Mouse (Mus musculus) stomach, postnatal 0 days (tissue): ENCODE measurements around the gene Sulf2. TPM values are rescaled to one million over a fixed set of nuclear protein-coding genes. Genes with fewer than 3 reads are reported as not detected.
A peak's percentile ranks its signal among the peaks of the same experiment; 100 is the strongest.
"Not testable (repeated sequence)": the region's sequence is repeated elsewhere in the genome, so short reads cannot be mapped to it uniquely, and the experiment has no call there.

Experiments used
- ATAC-seq: fragments of 200-750 bp; cut with Nextera tagmentation; 2 replicates; pipeline ENCODE4 v1.8.0; 2017; ENCODE audit not compliant: low FRiP score, low TSS enrichment
- DNase-seq: peaks from one replicate; pipeline ENCODE4 v3.0.0-alpha.2; 2016; ENCODE audit warnings: low spot score
- H3K27ac ChIP-seq: fragments of 300-500 bp; sonication (generic); replicated peaks from 2 replicates; pipeline ENCODE4 v1.5.1; 2014; ENCODE audit warnings: mild to moderate bottlenecking, control low read depth
- H3K27me3 ChIP-seq: fragments of 300-500 bp; sonication (generic); 2 replicates; pipeline ENCODE4 v1.6.1; 2014; ENCODE audit warnings: low read length; ENCODE audit not compliant: control insufficient read depth, insufficient read depth
- H3K36me3 ChIP-seq: fragments of 300-500 bp; sonication (generic); 2 replicates; pipeline ENCODE4 v1.6.1; 2014; ENCODE audit warnings: low read length, mixed read lengths; ENCODE audit not compliant: control insufficient read depth, insufficient read depth
- H3K4me1 ChIP-seq: fragments of 300-500 bp; sonication (generic); replicated peaks from 2 replicates; pipeline ENCODE4 v1.6.1; 2014; ENCODE audit warnings: antibody characterized with exemption; ENCODE audit not compliant: control insufficient read depth, insufficient read depth
- H3K4me2 ChIP-seq: fragments of 300-500 bp; sonication (generic); replicated peaks from 2 replicates; pipeline ENCODE4 v1.6.1; 2014; ENCODE audit warnings: low read depth, mild to moderate bottlenecking, control low read depth, moderate library complexity
- H3K4me3 ChIP-seq: fragments of 300-500 bp; sonication (generic); 2 replicates; pipeline ENCODE4 v1.5.1; 2014; ENCODE audit warnings: low read depth, low read length, control low read depth
- H3K9ac ChIP-seq: fragments of 300-500 bp; sonication (generic); 2 replicates; pipeline ENCODE4 v1.6.1; 2014; ENCODE audit warnings: mild to moderate bottlenecking, low read length, control low read depth, mixed read lengths
- H3K9me3 ChIP-seq: fragments of 300-500 bp; sonication (generic); 2 replicates; pipeline ENCODE4 v1.6.1; 2016; ENCODE audit warnings: low read length; ENCODE audit not compliant: control insufficient read depth
- CTCF ChIP-seq: IDR thresholded peaks from 2 replicates; pipeline ENCODE4 v1.5.1; 2016; ENCODE audit warnings: antibody characterized with exemption, low read depth, mild to moderate bottlenecking, moderate library complexity
- EP300 ChIP-seq: optimal IDR thresholded peaks from 2 replicates; pipeline ENCODE3; 2016; ENCODE audit warnings: antibody characterized with exemption
- WGBS: fragments of 180-500 bp; shearing (Covaris S2); extraction: QIAGEN DNeasy Blood & Tissue Kit; methylation state at CpG from one replicate; pipeline ENCODE4 v1.1.7; 2014; 5-methylcytosine and 5-hydroxymethylcytosine counted together
- polyA plus RNA-seq: library from polyadenylated mRNA; unstranded; fragments of >200 nt; fragmentation: Nextera tagmentation; extraction: Ambion mirVana; gene quantifications from 2 replicates; pipeline ENCODE4 v1.2.1, GENCODE M21; 2015

Sulf2 gene
- polyA plus RNA-seq, 1 experiment from 2014 or later, result 49.1 TPM

GRCm38 (mm10) chr2:166195041-166195440 is 39.6 kb upstream of the Sulf2 start:
- DNase-seq (no peak), ATAC-seq (no peak)
- WGBS, result 82% methylated on average over 6 of the region's 6 CpGs
- Histone ChIP-seq H3K4me1 (no peaks in the 10 kb centered on the region), H3K9me3 (no peaks in the 10 kb centered on the region), H3K9ac (no peak overlapping the region), H3K36me3 (no peaks in the 10 kb centered on the region), H3K27me3 (no peaks in the 10 kb centered on the region), H3K4me2 (no peak overlapping the region), H3K27ac (no peak overlapping the region), H3K4me3 (no peak overlapping the region)
- no peak for TF ChIP-seq CTCF
- TF ChIP-seq EP300, result no peak

GRCm38 (mm10) chr2:166194112-166194758 is 38.8 kb upstream of the Sulf2 start:
- no peak overlapping the region for H3K9ac ChIP-seq
- WGBS, result 69% methylated on average over 16 of the region's 16 CpGs
- no peaks in the 10 kb centered on the region for H3K9me3 ChIP-seq
- no peak for DNase-seq
- H3K4me3 ChIP-seq, result no peak overlapping the region
- H3K36me3 ChIP-seq, result no peaks in the 10 kb centered on the region
- no peak overlapping the region for H3K27ac ChIP-seq
- H3K27me3 ChIP-seq, result no peaks in the 10 kb centered on the region
- no peaks in the 10 kb centered on the region for H3K4me1 ChIP-seq
- H3K4me2 ChIP-seq, result no peak overlapping the region
- no peak for ATAC-seq
- TF ChIP-seq CTCF (no peak), EP300 (no peak)

GRCm38 (mm10) chr2:166193509-166193908 is 38.0 kb upstream of the Sulf2 start:
- no peak overlapping the region for H3K4me2 ChIP-seq
- no peaks in the 10 kb centered on the region for H3K36me3 ChIP-seq
- no peaks in the 10 kb centered on the region for H3K9me3 ChIP-seq
- H3K27me3 ChIP-seq, result no peaks in the 10 kb centered on the region
- no peak overlapping the region for H3K4me3 ChIP-seq
- TF ChIP-seq EP300 (no peak), CTCF (peak; percentile 33)
- no peak overlapping the region for H3K27ac ChIP-seq
- 90% methylated on average over 3 of the region's 3 CpGs for WGBS
- no peaks in the 10 kb centered on the region for H3K4me1 ChIP-seq
- H3K9ac ChIP-seq, result no peak overlapping the region
- ATAC-seq (no peak), DNase-seq (no peak)

GRCm38 (mm10) chr2:166190816-166191215 is 35.4 kb upstream of the Sulf2 start:
- H3K27me3 ChIP-seq, result no peaks in the 10 kb centered on the region
- H3K4me3 ChIP-seq, result no peak overlapping the region
- 72% methylated on average over 8 of the region's 8 CpGs for WGBS

GRCm38 (mm10) chr2:166189191-166189590 is 33.7 kb upstream of the Sulf2 start:
- Histone ChIP-seq H3K4me1 (no peaks in the 10 kb centered on the region), H3K9ac (no peak overlapping the region), H3K9me3 (no peaks in the 10 kb centered on the region), H3K4me2 (no peak overlapping the region), H3K27me3 (no peaks in the 10 kb centered on the region), H3K4me3 (no peak overlapping the region), H3K36me3 (no peaks in the 10 kb centered on the region), H3K27ac (no peak overlapping the region)
- 95% methylated on average over 11 of the region's 11 CpGs for WGBS
- TF ChIP-seq EP300 (no peak), CTCF (no peak)
- ATAC-seq (no peak), DNase-seq (no peak)

More at GRCm38 (mm10) chr2:166190816-166191215, 35.4 kb upstream of the Sulf2 start:
- H3K4me1 ChIP-seq, result no peaks in the 10 kb centered on the region
- TF ChIP-seq EP300, result no peak
- no peak for TF ChIP-seq CTCF
- no peak overlapping the region for H3K27ac ChIP-seq
- ATAC-seq, result no peak
- no peak overlapping the region for H3K4me2 ChIP-seq
- no peak for DNase-seq
- H3K36me3 ChIP-seq, result no peaks in the 10 kb centered on the region
- H3K9ac ChIP-seq, result no peak overlapping the region
- H3K9me3 ChIP-seq, result no peaks in the 10 kb centered on the region

GRCm38 (mm10) chr2:166187874-166188453 is 32.5 kb upstream of the Sulf2 start:
- not testable (repeated sequence) for ATAC-seq, DNase-seq, H3K36me3 ChIP-seq, H3K4me2 ChIP-seq, H3K9ac ChIP-seq, H3K4me1 ChIP-seq, H3K9me3 ChIP-seq, H3K4me3 ChIP-seq, H3K27me3 ChIP-seq, H3K27ac ChIP-seq
- WGBS, result 63% methylated on average over 8 of the region's 11 CpGs

- H3K27me3 ChIP-seq, H3K36me3 ChIP-seq, H3K4me2 ChIP-seq, H3K4me3 ChIP-seq, H3K9ac ChIP-seq, DNase-seq, H3K9me3 ChIP-seq, H3K4me1 ChIP-seq, ATAC-seq: not testable (repeated sequence)
- 25% methylated on average over 8 of the region's 8 CpGs for WGBS
- H3K27ac ChIP-seq, result 0 out of 2 replicates have a peak overlapping the region, but pooled peaks have one; percentile 13
Observed at GRCm38 (mm10) chr2:166187319-166187718, 31.9 kb upstream of the Sulf2 start.
